Mouse (Mus musculus) heart, embryonic 13.5 days (tissue): ENCODE data around the gene Prmt9. TPM values are rescaled to one million over a fixed set of nuclear protein-coding genes. Genes with fewer than 3 reads are reported as not detected.

Experiments
- ATAC-seq: fragments of 200-750 bp; cut with Nextera tagmentation; 2 replicates; pipeline ENCODE4 v1.8.0; 2017; ENCODE audit warnings: moderate TSS enrichment; ENCODE audit not compliant: insufficient number of reproducible peaks, low FRiP score, low TSS enrichment; ENCODE audit errors: extremely low read depth
- H3K27ac ChIP-seq: fragments of 300-500 bp; sonication (generic); replicated peaks from 2 replicates; pipeline ENCODE4 v1.5.1; 2015; ENCODE audit warnings: moderate library complexity, mild to moderate bottlenecking, inconsistent platforms
- H3K27me3 ChIP-seq: fragments of 300-500 bp; sonication (generic); replicated peaks from 2 replicates; pipeline ENCODE4 v1.6.1; 2015; ENCODE audit warnings: mild to moderate bottlenecking, inconsistent platforms
- H3K36me3 ChIP-seq: fragments of 300-500 bp; sonication (generic); 2 replicates; pipeline ENCODE4 v1.6.1; 2015; ENCODE audit warnings: mild to moderate bottlenecking, inconsistent platforms
- H3K4me1 ChIP-seq: fragments of 300-500 bp; sonication (generic); 2 replicates; pipeline ENCODE4 v1.6.1; 2015; ENCODE audit warnings: inconsistent platforms
- H3K4me2 ChIP-seq: fragments of 300-500 bp; sonication (generic); 2 replicates; pipeline ENCODE4 v1.6.1; 2015; ENCODE audit warnings: inconsistent platforms, mild to moderate bottlenecking, moderate library complexity
- H3K4me3 ChIP-seq: fragments of 300-500 bp; sonication (generic); 2 replicates; pipeline ENCODE4 v1.5.1; 2015; ENCODE audit warnings: moderate library complexity, mild to moderate bottlenecking, inconsistent platforms
- H3K9ac ChIP-seq: fragments of 300-500 bp; sonication (generic); 2 replicates; pipeline ENCODE4 v1.6.1; 2015; ENCODE audit warnings: inconsistent platforms, mild to moderate bottlenecking, moderate library complexity
- H3K9me3 ChIP-seq: fragments of 300-500 bp; sonication (generic); 2 replicates; pipeline ENCODE4 v1.6.1; 2016; ENCODE audit warnings: inconsistent platforms
- WGBS: fragments of 180-500 bp; shearing (Covaris S2); methylation state at CpG from one replicate; pipeline ENCODE4 v1.1.7; 2015; ENCODE audit warnings: mixed read lengths; 5-methylcytosine and 5-hydroxymethylcytosine counted together
- polyA plus RNA-seq: library from polyadenylated mRNA; unstranded; fragments of >200 nt; fragmentation: Nextera tagmentation; extraction: Ambion mirVana; gene quantifications from 2 replicates; pipeline ENCODE4 v1.2.1, GENCODE M21; 2015

Prmt9 gene
- polyA plus RNA-seq: 10.0 and 13.0 TPM in 2 replicates

GRCm38 (mm10) chr8:77549121-77549706 lies at the start of gene Prmt9:
TSS of gene Prmt9 (plus strand) at chr8:77549397.
- peaks cover 16% of the 10 kb centered on the region for H3K4me1 ChIP-seq
- H3K4me3 ChIP-seq: peak within 1 kb of the TSS; percentile 93
- peak within 1 kb of the TSS; percentile 93 for H3K27ac ChIP-seq
- peak within 1 kb of the TSS; percentile 97 for H3K9ac ChIP-seq
- ATAC-seq: peak; percentile 94
- WGBS: 4% methylated on average over 42 of the region's 42 CpGs
- H3K27me3 ChIP-seq: no peaks in the 10 kb centered on the region
- peaks cover 31% of the 10 kb centered on the region for H3K36me3 ChIP-seq
- H3K9me3 ChIP-seq: no peaks in the 10 kb centered on the region
- peak within 1 kb of the TSS; percentile 94 for H3K4me2 ChIP-seq

GRCm38 (mm10) chr8:77500264-77500663 lies 48.9 kb upstream of the Prmt9 start:
- H3K36me3 ChIP-seq: no peaks in the 10 kb centered on the region
- WGBS: 89% methylated on average over 3 of the region's 3 CpGs
- ATAC-seq: no peak

GRCm38 (mm10) chr8:77501131-77501530 lies 48.1 kb upstream of the Prmt9 start:
- 81% methylated on average over 8 of the region's 8 CpGs for WGBS
- Histone ChIP-seq H3K4me1 (peaks cover 30% of the 10 kb centered on the region), H3K9me3 (no peaks in the 10 kb centered on the region), H3K27ac (no peak overlapping the region), H3K36me3 (no peaks in the 10 kb centered on the region), H3K4me3 (no peak overlapping the region), H3K9ac (no peak overlapping the region), H3K27me3 (no peaks in the 10 kb centered on the region), H3K4me2 (no peak overlapping the region)
- no peak for ATAC-seq

More at GRCm38 (mm10) chr8:77500264-77500663, 48.9 kb upstream of the Prmt9 start:
- no peak overlapping the region for H3K9ac ChIP-seq
- no peaks in the 10 kb centered on the region for H3K27me3 ChIP-seq
- H3K9me3 ChIP-seq: no peaks in the 10 kb centered on the region
- no peak overlapping the region for H3K4me3 ChIP-seq
- peaks cover 39% of the 10 kb centered on the region for H3K4me1 ChIP-seq
- H3K27ac ChIP-seq: no peak overlapping the region
- no peak overlapping the region for H3K4me2 ChIP-seq

- peaks cover 16% of the 10 kb centered on the region for H3K4me1 ChIP-seq
- H3K27me3 ChIP-seq: no peaks in the 10 kb centered on the region
- no peaks in the 10 kb centered on the region for H3K9me3 ChIP-seq
- H3K9ac ChIP-seq: no peak overlapping the region
- H3K27ac ChIP-seq: no peak overlapping the region
- no peak for ATAC-seq
- H3K4me3 ChIP-seq: no peak overlapping the region
- H3K4me2 ChIP-seq: no peak overlapping the region
- 75% methylated on average over 6 of the region's 6 CpGs for WGBS
- no peaks in the 10 kb centered on the region for H3K36me3 ChIP-seq
Observed at GRCm38 (mm10) chr8:77502547-77502946, 46.6 kb upstream of the Prmt9 start.

- H3K27me3 ChIP-seq: no peaks in the 10 kb centered on the region
- no peak overlapping the region for H3K4me3 ChIP-seq
- no peak overlapping the region for H3K9ac ChIP-seq
- no peaks in the 10 kb centered on the region for H3K36me3 ChIP-seq
- ATAC-seq: no peak
- H3K4me1 ChIP-seq: peaks cover 12% of the 10 kb centered on the region
- no peak overlapping the region for H3K27ac ChIP-seq
- H3K9me3 ChIP-seq: no peaks in the 10 kb centered on the region
- H3K4me2 ChIP-seq: no peak overlapping the region
- 75% methylated on average over 7 of the region's 7 CpGs for WGBS
Observed at GRCm38 (mm10) chr8:77506539-77506938, 42.7 kb upstream of the Prmt9 start.

DNA sequence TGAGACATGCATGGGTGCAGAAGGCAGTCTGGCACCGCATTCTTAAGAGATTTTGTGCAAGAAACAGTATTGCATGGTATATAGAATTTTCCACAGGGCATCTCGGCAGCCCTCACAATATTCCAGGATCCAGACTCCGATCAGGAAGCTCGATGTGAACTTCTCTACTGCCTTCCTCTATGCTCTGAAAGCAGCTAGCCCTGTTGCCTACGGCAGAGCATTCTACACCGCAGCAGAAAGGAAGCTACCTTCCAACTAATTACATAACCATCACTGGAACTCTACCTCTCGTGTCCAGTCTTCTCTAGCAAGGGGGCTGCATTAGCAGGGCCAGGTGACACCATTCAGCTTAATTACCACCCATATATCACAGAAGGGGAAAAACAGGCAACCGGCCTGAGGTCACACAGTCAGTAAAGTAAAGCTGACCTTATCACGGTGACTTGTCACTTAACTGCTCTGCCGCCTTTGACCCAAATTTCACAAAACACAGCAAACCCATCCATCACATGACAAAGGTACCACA lies 41.6 kb upstream of the Prmt9 start:
- no peak overlapping the region for H3K4me2 ChIP-seq
- ATAC-seq: no peak
- 69% methylated on average over 10 of the region's 10 CpGs for WGBS
- no peak overlapping the region for H3K27ac ChIP-seq
- no peak overlapping the region for H3K4me3 ChIP-seq
- no peaks in the 10 kb centered on the region for H3K9me3 ChIP-seq
- H3K36me3 ChIP-seq: no peaks in the 10 kb centered on the region
- no peaks in the 10 kb centered on the region for H3K27me3 ChIP-seq
- H3K9ac ChIP-seq: no peak overlapping the region
- peaks cover 19% of the 10 kb centered on the region for H3K4me1 ChIP-seq

GRCm38 (mm10) chr8:77509044-77509443 lies 40.2 kb upstream of the Prmt9 start:
- 82% methylated on average over 7 of the region's 7 CpGs for WGBS
- Histone ChIP-seq H3K9ac (no peak overlapping the region), H3K4me3 (no peak overlapping the region), H3K36me3 (no peaks in the 10 kb centered on the region), H3K9me3 (no peaks in the 10 kb centered on the region), H3K27me3 (no peaks in the 10 kb centered on the region), H3K27ac (no peak overlapping the region), H3K4me2 (no peak overlapping the region), H3K4me1 (peaks cover 23% of the 10 kb centered on the region)
- ATAC-seq: no peak

DNA sequence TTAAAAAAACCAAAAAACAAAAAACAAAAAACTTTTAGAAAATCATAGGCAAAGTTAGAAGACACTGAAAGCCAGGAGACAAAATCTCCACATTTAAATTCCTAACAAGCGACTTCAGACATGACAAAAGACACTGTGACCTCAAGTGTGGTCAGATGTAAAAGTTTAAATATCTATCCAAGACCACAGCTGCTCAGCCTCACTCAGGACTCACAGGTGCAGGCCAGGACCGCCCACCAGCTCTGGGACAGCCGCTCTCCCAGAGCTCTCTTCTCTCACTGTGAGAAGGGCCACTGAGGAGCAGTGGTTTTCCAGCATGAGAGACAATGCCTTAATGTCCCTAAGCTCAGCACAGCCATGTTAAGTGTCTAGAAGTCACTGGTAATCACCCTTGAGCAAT lies 38.8 kb upstream of the Prmt9 start:
- 74% methylated on average over 3 of the region's 3 CpGs for WGBS
- H3K27me3 ChIP-seq: no peaks in the 10 kb centered on the region
- no peak overlapping the region for H3K4me2 ChIP-seq
- no peak overlapping the region for H3K4me3 ChIP-seq
- H3K9me3 ChIP-seq: no peaks in the 10 kb centered on the region
- H3K9ac ChIP-seq: no peak overlapping the region
- no peaks in the 10 kb centered on the region for H3K36me3 ChIP-seq
- ATAC-seq: no peak
- H3K4me1 ChIP-seq: peaks cover 36% of the 10 kb centered on the region
- H3K27ac ChIP-seq: no peak overlapping the region

- H3K27me3 ChIP-seq: no peaks in the 10 kb centered on the region
- WGBS: 78% methylated on average over 13 of the region's 13 CpGs
- no peak overlapping the region for H3K4me3 ChIP-seq
- H3K36me3 ChIP-seq: no peaks in the 10 kb centered on the region
- no peaks in the 10 kb centered on the region for H3K9me3 ChIP-seq
- no peak overlapping the region for H3K9ac ChIP-seq
- no peak for ATAC-seq
- H3K4me2 ChIP-seq: no peak overlapping the region
- peaks cover 50% of the 10 kb centered on the region for H3K4me1 ChIP-seq
- H3K27ac ChIP-seq: no peak overlapping the region
Observed at GRCm38 (mm10) chr8:77511750-77512493, 37.3 kb upstream of the Prmt9 start.

DNA sequence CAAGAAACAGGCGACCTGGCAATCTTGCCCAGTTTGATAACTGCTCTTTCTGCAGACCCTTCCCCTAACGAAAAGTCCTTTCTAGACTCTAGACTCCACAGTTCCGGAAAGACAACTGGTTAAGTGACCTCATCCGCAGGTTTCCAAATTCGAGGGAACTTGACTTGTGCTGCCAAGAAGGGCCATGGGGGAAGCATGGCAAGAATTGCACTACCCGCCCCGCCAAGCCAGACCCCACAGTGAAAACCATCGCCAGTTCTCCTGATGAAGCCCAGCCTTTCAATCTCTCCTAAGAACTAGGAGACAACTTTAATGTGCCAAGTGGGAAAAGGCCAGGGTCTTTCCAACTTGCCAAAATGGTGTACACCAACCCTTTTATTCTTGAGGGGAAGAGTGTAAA lies 34.0 kb upstream of the Prmt9 start:
- peaks cover 58% of the 10 kb centered on the region for H3K4me1 ChIP-seq
- no peaks in the 10 kb centered on the region for H3K27me3 ChIP-seq
- WGBS: 82% methylated on average over 8 of the region's 8 CpGs
- 0 out of 2 replicates have a peak overlapping the region, but pooled peaks have one; percentile 95 for H3K9ac ChIP-seq
- H3K27ac ChIP-seq: no peak overlapping the region
- no peak overlapping the region for H3K4me3 ChIP-seq
- H3K36me3 ChIP-seq: no peaks in the 10 kb centered on the region
- no peaks in the 10 kb centered on the region for H3K9me3 ChIP-seq
- no peak for ATAC-seq
- H3K4me2 ChIP-seq: peak overlapping the region; percentile 77

- 0 out of 2 replicates have a peak overlapping the region, but pooled peaks have one; percentile 15 for H3K27ac ChIP-seq
- peak overlapping the region; percentile 95 for H3K9ac ChIP-seq
- no peaks in the 10 kb centered on the region for H3K36me3 ChIP-seq
- H3K27me3 ChIP-seq: no peaks in the 10 kb centered on the region
- WGBS: 55% methylated on average over 8 of the region's 8 CpGs
- peaks cover 52% of the 10 kb centered on the region for H3K4me1 ChIP-seq
- peak overlapping the region; percentile 88 for H3K4me3 ChIP-seq
- H3K9me3 ChIP-seq: no peaks in the 10 kb centered on the region
- no peak for ATAC-seq
- peak overlapping the region; percentile 77 for H3K4me2 ChIP-seq
Observed at GRCm38 (mm10) chr8:77515786-77516185, 33.4 kb upstream of the Prmt9 start.
